Mouse (Mus musculus) heart, postnatal 25 days (tissue): Measurements from ENCODE around the gene Lgmn. TPM values are rescaled to one million over a fixed set of nuclear protein-coding genes. Genes with fewer than 3 reads are reported as not detected.
A peak's percentile ranks its signal among the peaks of the same experiment; 100 is the strongest.

Experiments
- DNase-seq: peaks from one replicate; pipeline ENCODE4 v3.0.0; 2022; ENCODE audit warnings: low spot score
- intact Hi-C: fragments of 180-260 bp; cut with DNase I; formaldehyde crosslinking; loops from one replicate; pipeline ENCODE4 v1.15.1; 2025
- total RNA-seq, 2 experiments: library from RNA; stranded (reverse); gene quantifications; 2 replicates each; pipeline ENCODE4 v1.2.3; 2021

Lgmn gene
- total RNA-seq, 2 experiments from 2014 or later = 62.2 to 72.2 TPM

GRCm38 (mm10) chr12:102436939-102437526 is 2.6 kb downstream of the Lgmn start:
- no peak for DNase-seq
- intact Hi-C loops = no loop called here

GRCm38 (mm10) chr12:102434107-102434506 is 5.5 kb downstream of the Lgmn start:
- DNase-seq = no peak
- intact Hi-C loops = no loop called here

GRCm38 (mm10) chr12:102432238-102432637 is 7.4 kb downstream of the Lgmn start:
- no peak for DNase-seq
- intact Hi-C loops = no loop called here

- no peak for DNase-seq
- intact Hi-C loops = no loop called here
Observed at GRCm38 (mm10) chr12:102430228-102430627, 9.4 kb downstream of the Lgmn start.

- intact Hi-C loops = no loop called here
- no peak for DNase-seq
Observed at GRCm38 (mm10) chr12:102429656-102430055, 10.0 kb downstream of the Lgmn start.

- no peak for DNase-seq
- intact Hi-C loops = no loop called here
Observed at GRCm38 (mm10) chr12:102426285-102426684, 13.3 kb downstream of the Lgmn start.

- DNase-seq = no peak
- intact Hi-C loops = no loop called here
Observed at GRCm38 (mm10) chr12:102425048-102425578, 14.5 kb downstream of the Lgmn start.

- no peak for DNase-seq
- intact Hi-C loops = no loop called here
Observed at GRCm38 (mm10) chr12:102424456-102424855, 15.2 kb downstream of the Lgmn start.

GRCm38 (mm10) chr12:102423625-102424024 is 16.0 kb downstream of the Lgmn start:
- intact Hi-C loops = no loop called here
- no peak for DNase-seq

- DNase-seq = no peak
- intact Hi-C loops = no loop called here
Observed at GRCm38 (mm10) chr12:102422623-102423320, 16.8 kb downstream of the Lgmn start.

- intact Hi-C loops = no loop called here
Observed at GRCm38 (mm10) chr12:102422065-102422464, 17.5 kb downstream of the Lgmn start.

GRCm38 (mm10) chr12:102420168-102420890 is 19.3 kb downstream of the Lgmn start:
- intact Hi-C loops = no loop called here
- no peak for DNase-seq

More at GRCm38 (mm10) chr12:102422065-102422464, 17.5 kb downstream of the Lgmn start:
- peak; percentile 65 for DNase-seq

GRCm38 (mm10) chr12:102419544-102419943 is 20.1 kb downstream of the Lgmn start:
- no peak for DNase-seq
- intact Hi-C loops = no loop called here

- intact Hi-C loops = no loop called here
Observed at GRCm38 (mm10) chr12:102417701-102418100, 21.9 kb downstream of the Lgmn start.

GRCm38 (mm10) chr12:102416955-102417510 is 22.6 kb downstream of the Lgmn start:
- intact Hi-C loops = no loop called here
- DNase-seq = no peak

More at GRCm38 (mm10) chr12:102417701-102418100, 21.9 kb downstream of the Lgmn start:
- no peak for DNase-seq

GRCm38 (mm10) chr12:102416391-102416837 is 23.2 kb downstream of the Lgmn start:
- intact Hi-C loops = no loop called here
- peak; percentile 49 for DNase-seq

- DNase-seq = no peak
- intact Hi-C loops = no loop called here
Observed at GRCm38 (mm10) chr12:102414686-102415085, 24.9 kb downstream of the Lgmn start.

GRCm38 (mm10) chr12:102413171-102413570 is 26.4 kb downstream of the Lgmn start:
- no peak for DNase-seq

GRCm38 (mm10) chr12:102398588-102398987 is 41.0 kb downstream of the Lgmn start:
- intact Hi-C loops = no loop called here
- DNase-seq = no peak

More at GRCm38 (mm10) chr12:102413171-102413570, 26.4 kb downstream of the Lgmn start:
- intact Hi-C loops = no loop called here
